Mouse (Mus musculus) spleen, adult 12 weeks (tissue): ENCODE results near the gene Kcnab1.

Experiments used
- DNase-seq: peaks from one replicate; pipeline ENCODE4 v3.0.0; 2022; ENCODE audit warnings: low spot score

Kcnab1 gene

GRCm38 (mm10) chr3:65204356-65205075, 95.3 kb downstream of the Kcnab1 start:
- no peak for DNase-seq

GRCm38 (mm10) chr3:65205539-65206020, 96.4 kb downstream of the Kcnab1 start:
- DNase-seq = no peak

- no peak for DNase-seq
Measured at GRCm38 (mm10) chr3:65213725-65214124, 104.5 kb downstream of the Kcnab1 start.

- no peak for DNase-seq
Measured at GRCm38 (mm10) chr3:65214635-65215034, 105.5 kb downstream of the Kcnab1 start.

DNA sequence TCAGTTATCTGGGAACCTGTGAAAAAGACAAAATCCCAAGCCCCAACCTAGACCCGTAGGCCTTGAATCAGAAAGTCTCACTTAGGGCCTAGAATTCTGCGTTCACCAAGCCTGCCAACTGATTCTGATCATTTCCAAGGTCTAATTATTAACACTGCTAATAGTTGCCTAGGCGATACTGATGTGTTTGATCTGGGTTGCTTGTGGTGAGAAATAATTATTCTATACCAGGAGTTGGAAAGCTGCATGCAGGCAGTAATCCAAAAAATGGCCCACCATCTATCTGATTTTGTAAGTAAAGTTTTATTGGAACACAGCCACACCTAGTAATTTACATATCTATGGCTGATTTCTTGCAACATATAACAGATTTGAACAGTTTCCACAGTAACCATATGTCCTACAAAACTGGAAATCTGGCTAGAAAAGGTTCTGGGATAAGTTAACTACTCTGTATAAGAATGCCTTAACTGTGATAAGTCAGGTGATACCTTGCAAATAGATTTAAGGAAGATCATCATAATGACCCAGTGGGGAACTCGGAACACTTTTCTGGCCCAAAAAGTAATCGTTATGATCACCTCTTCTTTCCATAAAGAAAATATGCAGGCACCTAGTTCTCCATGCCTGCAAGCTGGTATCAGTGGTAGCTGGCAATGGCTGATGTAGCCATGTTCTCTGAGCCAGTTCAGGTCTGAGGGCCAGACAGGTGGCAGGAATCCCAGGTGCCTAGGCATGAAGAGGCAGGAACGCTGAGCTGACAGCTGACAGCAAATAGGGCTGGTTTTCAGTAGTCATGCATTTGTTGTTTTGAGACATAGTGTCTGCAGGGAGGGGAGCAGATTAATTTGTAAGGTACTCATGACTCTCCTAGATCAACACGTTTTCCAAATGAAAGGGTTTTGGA, 108.7 kb downstream of the Kcnab1 start:
- DNase-seq = no peak

GRCm38 (mm10) chr3:65220287-65220686, 111.1 kb downstream of the Kcnab1 start:
- no peak for DNase-seq

GRCm38 (mm10) chr3:65223635-65224034, 114.5 kb downstream of the Kcnab1 start:
- no peak for DNase-seq

DNA sequence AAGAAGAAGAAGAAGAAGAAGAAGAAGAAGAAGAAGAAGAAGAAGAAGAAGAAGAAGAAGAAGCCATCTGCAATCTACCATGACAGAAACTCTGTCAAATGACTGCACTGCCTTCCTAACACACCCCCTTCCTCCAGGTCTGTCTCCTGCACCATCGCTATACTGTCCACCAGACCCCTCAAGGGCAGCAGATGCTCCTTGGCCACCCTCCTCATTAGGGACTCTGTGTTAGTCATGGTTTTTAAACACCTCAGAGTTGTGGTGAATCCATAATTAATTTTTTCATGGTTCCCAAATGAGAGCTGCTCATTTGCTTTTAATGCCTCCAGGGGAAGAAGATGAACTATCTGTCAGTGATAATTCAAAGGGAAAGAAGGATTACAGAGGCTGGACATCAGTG, 121.8 kb downstream of the Kcnab1 start:
- no peak for DNase-seq

GRCm38 (mm10) chr3:65231419-65232090, 122.4 kb downstream of the Kcnab1 start:
- DNase-seq = no peak

GRCm38 (mm10) chr3:65249023-65249422, 139.8 kb downstream of the Kcnab1 start:
- no peak for DNase-seq

DNA sequence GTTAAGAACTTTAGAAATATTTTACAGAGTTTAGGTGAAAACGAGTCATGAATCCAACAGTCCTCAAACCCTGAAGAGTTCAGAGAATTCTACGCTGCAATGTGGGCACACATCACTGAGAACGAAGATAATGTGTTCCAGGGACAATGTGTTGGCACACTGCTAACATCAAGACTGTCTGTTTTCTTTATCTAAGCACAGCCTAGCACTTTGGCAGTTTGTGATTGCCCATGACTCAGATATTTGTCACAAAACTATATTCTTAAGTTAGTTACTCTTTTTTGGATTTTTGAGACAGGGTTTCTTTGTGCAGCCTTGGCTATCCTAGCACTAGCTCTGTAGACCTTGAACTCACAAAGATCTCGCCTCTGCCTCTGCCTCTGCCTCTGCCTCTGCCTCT, 151.3 kb downstream of the Kcnab1 start:
- no peak for DNase-seq

- no peak for DNase-seq
Measured at GRCm38 (mm10) chr3:65262506-65263422, 153.6 kb downstream of the Kcnab1 start.

- no peak for DNase-seq
Measured at GRCm38 (mm10) chr3:65273317-65273716, 164.1 kb downstream of the Kcnab1 start.

DNA sequence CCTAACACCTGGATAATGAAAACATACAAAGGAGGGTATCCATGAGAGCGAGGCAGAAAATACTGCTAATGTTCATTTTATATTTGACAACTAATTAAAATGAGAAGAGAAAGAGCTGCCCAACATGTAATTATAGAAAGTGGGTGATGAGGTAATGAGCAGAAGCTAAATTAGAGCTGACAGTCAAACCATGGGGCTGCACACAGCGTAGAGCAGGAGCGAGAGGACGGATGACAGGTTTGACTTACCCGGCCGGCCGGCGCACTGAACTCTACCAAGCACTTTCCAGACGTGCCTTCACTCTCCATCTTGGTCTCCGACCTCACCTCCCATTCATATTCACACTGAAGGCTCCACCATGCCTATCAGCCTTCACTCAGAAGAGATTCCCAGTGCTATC, 168.6 kb downstream of the Kcnab1 start:
- no peak for DNase-seq

DNA sequence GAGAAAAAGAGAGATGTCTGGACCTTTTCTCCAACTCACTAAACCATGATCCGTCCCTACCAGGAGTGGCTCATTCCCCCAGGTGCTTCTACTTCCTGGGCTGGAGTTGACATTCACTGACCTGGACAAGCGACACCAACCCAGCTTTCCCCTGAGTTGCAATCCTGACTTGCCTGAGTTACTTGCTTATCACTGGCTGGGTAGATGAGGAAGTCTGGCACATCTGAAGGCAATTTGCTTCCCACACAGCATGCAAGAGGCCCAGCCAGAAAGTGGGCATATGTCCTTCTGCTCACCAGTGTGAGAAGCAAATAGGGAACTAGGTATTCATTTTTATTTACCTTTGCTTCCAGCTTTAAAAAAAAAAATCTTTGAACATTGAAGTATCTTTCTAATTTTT, 174.2 kb downstream of the Kcnab1 start:
- DNase-seq = no peak

- DNase-seq = no peak
Measured at GRCm38 (mm10) chr3:65288994-65289393, 179.8 kb downstream of the Kcnab1 start.

DNA sequence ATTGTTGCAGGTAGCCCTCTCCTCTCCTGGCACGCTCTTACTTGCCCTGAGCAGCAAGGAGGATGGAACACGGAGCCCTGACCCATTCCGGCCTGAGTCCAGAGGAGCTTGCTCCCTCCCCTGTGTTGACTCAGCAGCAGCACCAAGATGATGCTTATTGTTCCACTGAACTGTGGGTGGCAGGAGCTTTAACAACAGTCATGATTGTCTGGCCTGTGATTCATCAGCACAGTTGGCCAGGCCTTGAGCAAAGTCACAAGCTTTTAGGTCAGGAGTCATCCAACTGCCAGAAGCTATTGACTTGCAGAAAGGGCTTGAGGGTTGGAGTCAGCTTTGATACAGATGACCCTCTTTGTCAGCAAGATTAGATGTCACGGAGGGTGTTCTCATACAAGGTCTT, 187.8 kb downstream of the Kcnab1 start:
- DNase-seq = no peak

DNA sequence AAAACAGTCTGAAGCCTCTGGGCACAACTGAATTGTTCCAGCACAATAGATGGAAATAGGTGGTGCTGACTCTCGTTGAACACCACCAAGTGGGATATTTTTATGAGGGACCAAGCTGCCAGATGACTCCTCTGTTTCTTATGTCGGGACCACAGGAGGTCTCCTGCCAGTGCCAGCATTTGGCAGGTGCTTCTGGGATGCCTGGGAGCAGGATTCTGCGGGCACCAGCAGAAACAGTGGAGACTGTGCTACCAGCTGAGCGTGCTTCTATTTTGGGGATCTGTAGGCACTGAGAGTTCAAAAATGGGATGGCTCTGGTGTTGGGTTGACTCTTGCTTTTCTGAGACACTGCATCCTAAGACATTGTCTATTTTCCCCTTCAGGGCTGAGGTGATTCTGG, 190.0 kb downstream of the Kcnab1 start:
- no peak for DNase-seq

DNA sequence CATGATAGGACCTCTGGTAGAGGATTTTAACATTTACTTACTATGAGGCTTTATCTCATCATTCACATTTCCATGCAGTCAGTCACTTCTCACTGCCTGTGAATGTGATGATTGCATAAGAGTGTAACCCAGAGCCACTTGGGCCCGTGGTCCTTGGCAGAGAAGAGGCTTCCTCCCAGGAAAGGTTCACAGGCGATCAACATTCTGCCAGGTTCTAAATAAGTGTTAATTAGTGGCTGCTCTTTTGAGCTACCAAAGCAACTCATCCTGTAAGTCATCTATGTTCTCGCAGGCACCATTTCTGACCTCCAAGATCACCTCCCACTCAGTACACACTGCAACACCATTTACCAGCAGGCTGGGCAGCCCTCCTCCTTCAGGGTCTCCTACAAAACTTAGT, 192.3 kb downstream of the Kcnab1 start:
- DNase-seq = no peak

DNA sequence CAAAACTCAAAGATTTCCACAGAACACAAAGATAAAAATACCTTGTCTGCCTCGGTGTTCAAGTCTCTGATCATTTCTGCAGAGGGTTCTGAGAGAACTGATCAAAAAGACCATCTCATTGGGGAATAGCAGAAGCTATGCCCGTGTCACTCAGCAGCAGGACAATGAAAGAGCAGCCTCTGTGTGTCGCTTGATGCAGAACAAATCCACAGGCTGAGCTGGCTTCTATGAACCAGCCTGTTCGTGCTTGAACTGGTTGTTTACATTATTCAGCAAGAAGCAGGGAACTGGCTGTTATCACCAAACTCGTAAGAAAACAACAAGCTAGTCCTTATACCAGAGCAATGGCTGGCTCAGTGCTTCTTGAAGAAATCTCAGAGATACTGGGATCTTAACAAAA, 193.4 kb downstream of the Kcnab1 start:
- DNase-seq = no peak

DNA sequence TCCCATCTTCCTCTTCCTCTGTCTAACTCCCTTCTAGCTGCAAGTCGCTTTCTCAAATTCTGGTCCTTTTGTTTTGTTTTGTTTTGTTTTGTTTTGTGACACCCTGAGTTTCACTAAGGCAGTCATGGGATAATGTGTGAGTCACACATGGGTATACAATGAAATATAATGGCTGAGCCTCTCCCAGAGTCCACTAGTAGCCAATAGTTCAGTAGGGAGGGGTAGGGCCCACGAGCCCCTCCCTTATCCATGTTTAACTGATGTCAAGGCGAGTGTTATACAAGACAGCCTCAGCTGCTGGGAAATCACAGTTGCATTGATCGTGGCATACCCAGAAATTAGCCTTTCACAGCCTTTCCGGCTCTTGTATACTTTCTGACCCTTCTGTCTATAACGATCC, 206.7 kb downstream of the Kcnab1 start:
- no peak for DNase-seq

DNA sequence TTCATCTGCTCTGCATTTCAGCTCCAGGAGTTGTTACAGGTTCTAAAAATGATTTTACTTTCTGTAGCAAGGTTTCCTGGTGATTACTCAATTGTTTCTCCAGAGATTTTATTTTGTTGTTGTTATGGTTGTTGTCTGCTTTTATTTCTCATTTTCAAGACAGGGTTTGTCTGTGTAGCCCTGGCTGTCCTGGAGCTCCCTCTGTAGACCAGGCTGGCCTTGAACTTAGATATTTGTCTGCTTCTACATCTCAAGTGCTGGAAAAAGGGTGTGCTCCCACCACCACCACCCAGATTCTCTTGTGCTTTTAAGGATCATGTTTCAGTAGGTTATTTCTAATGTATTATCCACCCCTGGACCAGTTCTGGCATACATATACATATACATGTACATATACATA, 207.6 kb downstream of the Kcnab1 start:
- DNase-seq = no peak
